Mouse (Mus musculus): ENCODE measurements around the gene Cdk5r1.

DNA sequence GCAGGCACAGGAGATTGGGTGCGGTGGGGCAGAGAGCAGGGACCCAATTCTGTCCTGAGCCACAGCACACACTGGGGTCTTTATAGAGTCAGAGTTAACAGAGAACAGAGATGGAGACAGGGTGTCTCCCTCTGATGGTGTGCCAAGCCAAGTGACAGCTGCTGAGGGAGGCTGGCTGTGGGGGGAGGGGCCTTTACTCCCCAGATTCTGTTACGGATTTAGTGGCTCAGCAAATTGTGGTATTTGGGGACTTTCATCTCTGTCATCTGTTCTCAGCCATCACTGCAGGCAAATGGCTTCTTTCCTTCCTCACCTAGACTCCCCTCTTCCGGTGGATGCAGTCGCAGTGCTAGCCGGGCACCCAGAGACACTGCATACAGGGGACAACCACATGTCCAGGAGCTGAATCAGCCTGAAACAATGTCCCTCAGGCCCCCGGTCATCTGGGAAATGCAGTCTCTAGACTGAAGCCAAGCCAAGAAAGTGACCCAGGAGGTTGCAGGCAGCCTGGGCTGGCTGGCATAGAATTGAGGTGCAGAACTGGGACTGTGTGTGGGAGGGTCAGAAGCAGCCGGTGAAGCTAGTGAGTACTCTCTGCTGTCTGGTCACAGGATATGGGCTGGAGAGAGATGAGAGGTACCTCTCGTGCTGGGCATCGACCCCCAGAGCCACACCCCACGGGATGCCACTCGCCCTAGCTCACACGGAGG, 12.5 kb downstream of the Cdk5r1 start:
- no peak for TF ChIP-seq CTCF (IDR thresholded peaks at IDR 0.05; ENCODE audit: low read depth, low read length)
- TF ChIP-seq TAL1 (conservative IDR thresholded peaks at IDR 0.05; ENCODE audit: low read depth, low read length): no peak

Measured in G1E (cell line).